Mouse (Mus musculus) activated CD4-positive, CD25-positive, alpha-beta regulatory T cell, adult 4 months (primary cell): ENCODE measurements around the gene Mgea5. TPM values are rescaled to one million over a fixed set of nuclear protein-coding genes. Genes with fewer than 3 reads are reported as not detected.

Source experiments
- ATAC-seq: one replicate; pipeline ENCODE4 v1.8.0; 2017
- polyA plus RNA-seq, 2 experiments: library from polyadenylated mRNA; unstranded; fragments of 100-300 nt; shearing (Covaris generic); gene quantifications; one replicate each; pipeline ENCODE4 v1.2.1; 2017

The Mgea5 gene
- polyA plus RNA-seq, 2 experiments from 2014 or later = 146 to 151 TPM

DNA sequence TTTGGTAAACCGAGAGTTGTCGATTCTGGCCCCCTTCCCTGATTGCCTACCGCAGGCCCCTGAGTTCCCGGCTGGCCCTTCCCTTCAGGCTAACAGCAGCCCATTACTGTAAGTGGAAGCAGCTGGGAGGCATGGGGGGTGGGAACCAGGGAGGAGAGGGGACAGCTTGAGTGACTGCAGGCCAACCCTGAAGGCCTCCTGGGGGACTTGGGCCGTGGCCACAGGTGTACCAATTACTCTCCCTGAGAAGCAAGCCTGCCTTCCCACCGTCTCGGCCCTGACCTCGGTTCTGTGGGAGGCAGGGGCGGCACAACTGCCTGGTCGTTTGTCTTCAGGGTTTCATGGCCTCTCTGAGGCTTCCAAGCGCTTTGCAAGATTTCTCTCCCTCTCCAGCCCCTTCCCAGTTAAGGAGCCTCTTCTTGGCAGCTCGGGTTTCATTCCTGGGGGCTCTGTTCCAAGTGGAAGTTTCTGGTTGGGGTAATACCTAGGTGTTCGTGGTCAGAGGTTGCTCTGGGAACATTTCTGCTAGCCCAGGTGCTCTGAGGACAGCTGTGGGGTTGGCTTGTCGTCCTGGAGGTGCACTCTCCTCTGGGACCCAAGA lies 57.9 kb downstream of the Mgea5 start:
- ATAC-seq = no peak

DNA sequence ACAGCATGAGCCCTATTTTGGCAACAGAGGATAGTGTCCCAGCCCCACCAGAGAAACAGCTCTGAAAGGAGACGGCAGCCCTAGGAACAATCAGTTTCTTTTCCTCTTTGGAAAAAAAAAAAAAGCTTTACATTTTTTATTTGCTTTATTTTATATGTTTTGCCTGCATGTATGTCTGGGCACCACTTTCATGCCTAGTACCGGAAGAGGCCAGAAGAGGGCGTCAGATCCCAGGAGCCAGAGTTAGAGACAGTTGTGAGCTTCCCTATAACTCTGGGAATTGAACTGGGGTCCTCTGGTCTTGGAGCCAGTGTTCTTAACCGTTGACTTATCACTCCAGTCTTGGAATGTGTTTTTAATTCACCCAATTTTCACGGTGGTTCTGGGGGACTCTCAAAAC lies 61.4 kb downstream of the Mgea5 start:
- ATAC-seq = no peak

DNA sequence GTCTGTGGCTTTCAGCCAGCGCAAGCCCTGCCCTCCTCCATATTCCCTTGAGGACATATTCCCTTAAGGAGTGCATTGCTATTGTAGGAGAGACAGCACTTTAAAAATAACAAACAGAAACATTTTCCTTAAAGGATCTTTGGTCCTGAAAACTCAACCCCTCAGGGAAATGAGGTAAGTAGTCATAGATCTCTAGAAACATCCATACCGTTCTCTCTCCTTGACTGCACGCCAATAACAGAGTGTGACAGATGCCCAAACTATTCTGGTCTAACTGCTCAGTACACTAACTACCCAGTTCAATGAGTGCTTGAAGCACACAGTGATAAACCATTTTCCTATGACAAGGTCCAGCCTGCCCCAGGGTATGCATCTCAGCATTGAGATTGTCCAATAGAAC lies 65.4 kb downstream of the Mgea5 start:
- no peak for ATAC-seq

DNA sequence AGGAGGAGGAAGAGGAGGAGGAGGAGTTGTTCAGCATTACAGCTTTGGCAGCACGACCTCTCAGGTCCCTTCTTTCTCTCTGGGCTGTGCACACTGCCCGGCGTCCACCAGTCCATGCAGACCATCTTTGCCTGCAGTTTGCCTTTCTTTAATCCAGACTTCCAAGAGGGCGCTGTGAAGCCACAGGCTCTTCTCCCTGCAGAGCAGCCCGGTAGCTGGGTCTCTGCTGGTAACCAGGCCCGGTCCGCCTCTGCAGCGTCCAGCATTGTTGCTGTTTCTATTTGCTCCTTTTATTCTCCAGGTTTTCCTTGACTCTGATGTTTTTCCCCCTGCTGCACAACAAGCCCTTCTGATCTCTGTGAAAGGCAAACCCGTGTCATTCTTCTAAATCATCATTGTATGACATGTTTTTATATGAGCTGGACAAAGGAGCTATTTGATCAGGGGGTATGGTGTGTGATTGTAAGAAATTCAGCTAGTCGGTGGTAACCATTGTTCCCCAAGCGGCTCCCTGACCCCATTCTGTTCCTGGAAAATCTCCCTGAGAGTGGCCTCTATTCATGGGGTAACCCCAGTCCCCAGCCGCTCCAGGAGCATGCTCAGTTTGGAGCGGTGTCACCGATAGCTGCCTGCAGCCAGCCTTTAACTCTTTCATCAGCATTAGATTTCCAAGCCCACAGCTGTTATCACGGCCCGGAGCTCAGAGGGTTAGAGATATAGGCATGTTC lies 66.0 kb downstream of the Mgea5 start:
- ATAC-seq = no peak

- no peak for ATAC-seq
Measured at GRCm38 (mm10) chr19:45708704-45709103, 74.9 kb downstream of the Mgea5 start.

Other genes with a start within 250 kb of the Mgea5 start
- gene Poll, start 223.3 kb downstream of the Mgea5 start, polyA plus RNA-seq = 10 to 100 TPM; 16.2 to 31.6 TPM
- 10 to 100 TPM; 65.5 to 69.1 TPM for gene Gm17018, start 223.2 kb downstream of the Mgea5 start, polyA plus RNA-seq
- 10 to 100 TPM; 10.1 to 16.2 TPM for gene Fbxw4, start 123.5 kb downstream of the Mgea5 start, polyA plus RNA-seq
- not detected for gene Fgf8, start 40.9 kb downstream of the Mgea5 start, polyA plus RNA-seq
- 10 to 100 TPM; 26.7 to 70.7 TPM for gene Npm3, start 34.2 kb downstream of the Mgea5 start, polyA plus RNA-seq
- gene Kcnip2, start 32.2 kb upstream of the Mgea5 start, polyA plus RNA-seq = 1 to 10 TPM; 8.1 to 9.3 TPM
- gene Armh3, start 214.7 kb upstream of the Mgea5 start, polyA plus RNA-seq = 1 to 10 TPM; 9.7 to 9.8 TPM
- 1 to 10 TPM; 1.5 to 2.9 TPM for gene Hps6, start 219.7 kb upstream of the Mgea5 start, polyA plus RNA-seq